In the genomic region with DNA sequence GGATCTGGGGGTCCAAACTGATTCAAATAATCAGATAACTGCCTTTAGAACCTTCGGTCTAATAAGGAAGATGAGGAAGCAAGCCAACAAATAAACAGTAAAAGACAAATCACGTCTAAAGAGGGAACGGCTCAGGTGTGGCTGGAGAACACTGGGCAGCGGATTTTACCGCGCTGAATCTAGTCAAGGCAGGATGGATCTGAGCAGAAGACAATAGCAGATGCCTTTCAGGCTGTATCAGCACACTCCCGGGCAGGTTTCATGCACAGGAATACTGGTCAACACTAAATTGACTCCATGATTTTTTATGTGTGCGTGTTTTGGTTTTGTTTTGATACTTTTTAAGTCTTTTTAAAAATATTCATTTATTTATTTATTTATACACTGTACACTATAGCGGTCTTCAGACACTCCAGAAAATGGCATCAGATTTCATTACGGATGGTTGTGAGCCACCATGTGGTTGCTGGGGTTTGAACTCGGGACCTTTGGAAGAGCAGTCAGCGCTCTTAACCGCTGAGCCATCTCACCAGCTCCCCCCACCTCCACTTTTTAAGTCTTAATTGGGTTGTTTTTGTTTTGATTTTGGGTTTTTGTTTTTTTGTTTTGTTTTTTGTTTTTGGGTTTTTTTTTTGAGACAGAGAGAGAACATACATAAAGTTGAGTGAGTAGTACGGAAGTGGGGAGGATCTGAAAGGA, we compare ENCODE assay signal across 8 mouse cellular contexts. TPM values are rescaled to one million over a fixed set of nuclear protein-coding genes. Genes with fewer than 3 reads are reported as not detected.
DNase-seq lines count a peak whose midpoint lies in the region; ATAC-seq and TF ChIP-seq lines count a peak whose summit lies in the region.

No protein-coding gene starts in this region.

- peak overlapping the region; percentile 78 for H3K4me2 ChIP-seq in heart, embryonic 12.5 days
- H3K4me2 ChIP-seq in embryonic facial prominence, embryonic 12.5 days (replicated peaks): peak overlapping the region; percentile 69

- peak overlapping the region; percentile 91 for H3K27ac ChIP-seq in heart, embryonic 12.5 days (ENCODE audit: poor library complexity, severe bottlenecking)
- peak overlapping the region; percentile 70 for H3K27ac ChIP-seq in embryonic facial prominence, embryonic 12.5 days
- H3K27ac ChIP-seq in thymus, adult 2 months (ENCODE audit: control insufficient read depth, insufficient read depth, low read length): peak overlapping the region; percentile 59

- no peak for TF ChIP-seq POLR2A in thymus, adult 2 months (IDR thresholded peaks at IDR 0.05; ENCODE audit: control insufficient read depth, extremely low read depth, insufficient read depth, low read length, poor library complexity)

- H3K4me3 ChIP-seq in heart, embryonic 12.5 days: peak overlapping the region; percentile 84
- H3K4me3 ChIP-seq in embryonic facial prominence, embryonic 12.5 days: peak overlapping the region; percentile 75
- H3K4me3 ChIP-seq in thymus, adult 2 months (ENCODE audit: control insufficient read depth, insufficient read depth, low read length): peak overlapping the region; percentile 56

- H3K36me3 ChIP-seq in heart, embryonic 12.5 days: no peaks in the 10 kb centered on the region
- no peaks in the 10 kb centered on the region for H3K36me3 ChIP-seq in embryonic facial prominence, embryonic 12.5 days
- no peaks in the 10 kb centered on the region for H3K36me3 ChIP-seq in thymus, adult 2 months (ENCODE audit: control insufficient read depth, insufficient read depth, low read length)

- H3K9ac ChIP-seq in heart, embryonic 12.5 days: peak overlapping the region; percentile 64
- H3K9ac ChIP-seq in embryonic facial prominence, embryonic 12.5 days: peak overlapping the region; percentile 46

- ATAC-seq in heart, embryonic 12.5 days (ENCODE audit: insufficient number of reproducible peaks, low FRiP score): peak; percentile 65
- ATAC-seq in embryonic facial prominence, embryonic 12.5 days (ENCODE audit: insufficient number of reproducible peaks, insufficient read depth, low FRiP score, low TSS enrichment): 0 out of 2 replicates have a peak, but pooled peaks have one; percentile 61

- no peak for DNase-seq in heart, adult 18-20 months
- peak; percentile 26 for DNase-seq in MN1 (ENCODE audit: low spot score)
- DNase-seq in hindlimb bud, embryonic 11.5 days (ENCODE audit: extremely low spot score, low read depth, low spot score): peak; percentile 2
- peak; percentile 10 for DNase-seq in lung, postnatal 36 days
- DNase-seq in thymus, adult 2 months: peak; percentile 25
- DNase-seq in spleen, adult 12 weeks (ENCODE audit: low spot score): no peak

- 26% methylated on average over 14 of the region's 14 CpGs for WGBS in heart, embryonic 12.5 days
- 21% methylated on average over 14 of the region's 14 CpGs for WGBS in embryonic facial prominence, embryonic 12.5 days
- WGBS in thymus, adult 2 months: 16% methylated on average over 14 of the region's 14 CpGs

- H3K9me3 ChIP-seq in heart, embryonic 12.5 days (replicated peaks): no peaks in the 10 kb centered on the region
- no peaks in the 10 kb centered on the region for H3K9me3 ChIP-seq in embryonic facial prominence, embryonic 12.5 days

- no peak for TF ChIP-seq CTCF in thymus, adult 2 months (IDR thresholded peaks at IDR 0.05; ENCODE audit: borderline replicate concordance, control insufficient read depth, extremely low read depth, insufficient read depth, low read length, poor library complexity)

- H3K27me3 ChIP-seq in heart, embryonic 12.5 days (replicated peaks): no peaks in the 10 kb centered on the region
- no peaks in the 10 kb centered on the region for H3K27me3 ChIP-seq in embryonic facial prominence, embryonic 12.5 days
- no peaks in the 10 kb centered on the region for H3K27me3 ChIP-seq in thymus, adult 2 months (ENCODE audit: control insufficient read depth, insufficient read depth, low read length)

- peaks cover 19% of the 10 kb centered on the region for H3K4me1 ChIP-seq in heart, embryonic 12.5 days (replicated peaks)
- peaks cover 9% of the 10 kb centered on the region for H3K4me1 ChIP-seq in embryonic facial prominence, embryonic 12.5 days
- peaks cover 8% of the 10 kb centered on the region for H3K4me1 ChIP-seq in thymus, adult 2 months (replicated peaks; ENCODE audit: control insufficient read depth, insufficient read depth, low read length)

RNA-seq across cellular contexts. Expression of a gene that starts 0.9 kb away (rescaled TPM):
- 15.5 and 16.6 TPM in 2 replicates for polyA plus RNA-seq in heart, embryonic 12.5 days (2016; fragmentation: Nextera tagmentation; extraction: Ambion mirVana)
- 100 to 1,000 TPM in 1 of 2 experiments, 10 to 100 TPM in 1; 77.8 to 101 TPM for total RNA-seq in heart, adult 18-20 months (2021)
- 4.3 and 5.2 TPM in 2 replicates for polyA plus RNA-seq in embryonic facial prominence, embryonic 12.5 days (2016; fragmentation: Nextera tagmentation; extraction: Ambion mirVana)
- polyA plus RNA-seq in thymus, adult 2 months (2012; rRNA removed): 3.5 and 4.7 TPM in 2 replicates

RNA-seq across cellular contexts. Expression of a gene that starts 44.7 kb away (rescaled TPM):
- polyA plus RNA-seq in heart, embryonic 12.5 days (2016; fragmentation: Nextera tagmentation; extraction: Ambion mirVana): 5.3 and 5.8 TPM in 2 replicates
- 1 to 10 TPM; 2.7 to 6.6 TPM for total RNA-seq in heart, adult 18-20 months (2021)
- polyA plus RNA-seq in embryonic facial prominence, embryonic 12.5 days (2016; fragmentation: Nextera tagmentation; extraction: Ambion mirVana): 1.9 and 2.5 TPM in 2 replicates
- polyA plus RNA-seq in thymus, adult 2 months (2012; rRNA removed): 13.9 and 15.7 TPM in 2 replicates

Comparison
In these comparisons a context has a peak if more than half of its experiments do, and no peak if none do; other contexts are left out.
1. DNase-seq: peak in MN1 (single experiment), hindlimb bud, embryonic 11.5 days (single experiment), lung, postnatal 36 days (single experiment) and thymus, adult 2 months (single experiment); none in heart, adult 18-20 months (0 of 2) and spleen, adult 12 weeks (single experiment).
2. Peak in every context shown above with its lines, with median percentiles within 50 percentile points of each other: H3K27ac ChIP-seq and H3K4me3 ChIP-seq.